In genomic region chr10:14196785-14197184, GRCm38 (mm10) we compare ENCODE assay signal across 17 mouse cellular contexts.
"Had no signal": no experiment of that assay in that cellular context is flagged by ENCODE, and none has a peak within 500 bp of the region (broad histone marks: within the 10 kb centered on the region; RNA-seq: fewer than 3 reads in every experiment).

No protein-coding gene starts in this region.

- ATAC-seq: liver, postnatal 0 days; lung, postnatal 0 days had no signal

- H3K9ac ChIP-seq: kidney, embryonic 15.5 days; limb, embryonic 12.5 days; limb, embryonic 15.5 days; liver, embryonic 14.5 days; liver, postnatal 0 days; lung, embryonic 14.5 days; midbrain, embryonic 12.5 days; midbrain, embryonic 15.5 days; neural tube, embryonic 12.5 days; neural tube, embryonic 15.5 days had no signal

- H3K4me3 ChIP-seq: kidney, embryonic 15.5 days; limb, embryonic 12.5 days; limb, embryonic 15.5 days; midbrain, embryonic 12.5 days; midbrain, embryonic 15.5 days; neural tube, embryonic 12.5 days; neural tube, embryonic 15.5 days had no signal

- H3K4me1 ChIP-seq: limb, embryonic 12.5 days had no signal

- H3K27me3 ChIP-seq: kidney, embryonic 15.5 days; limb, embryonic 15.5 days; midbrain, embryonic 12.5 days; midbrain, embryonic 15.5 days; neural tube, embryonic 12.5 days; neural tube, embryonic 15.5 days had no signal

- H3K27ac ChIP-seq: kidney, embryonic 15.5 days; limb, embryonic 12.5 days; limb, embryonic 15.5 days; liver, embryonic 14.5 days; macrophage; midbrain, embryonic 15.5 days; neural tube, embryonic 12.5 days; neural tube, embryonic 15.5 days had no signal

- H3K4me2 ChIP-seq: limb, embryonic 12.5 days; limb, embryonic 15.5 days; liver, embryonic 11.5 days; lung, embryonic 14.5 days; midbrain, embryonic 12.5 days; neural tube, embryonic 12.5 days; neural tube, embryonic 15.5 days had no signal

- DNase-seq: kidney, adult 2 months; kidney, postnatal 14 days; left cerebral cortex, postnatal 4 days; liver, postnatal 0 days; thymus, postnatal 4 days had no signal

- H3K9me3 ChIP-seq: kidney, embryonic 15.5 days; limb, embryonic 12.5 days; limb, embryonic 15.5 days; midbrain, embryonic 12.5 days; midbrain, embryonic 15.5 days; neural tube, embryonic 12.5 days; neural tube, embryonic 15.5 days had no signal

- H3K36me3 ChIP-seq: kidney, embryonic 15.5 days; limb, embryonic 12.5 days; limb, embryonic 15.5 days; midbrain, embryonic 12.5 days; midbrain, embryonic 15.5 days; neural tube, embryonic 12.5 days; neural tube, embryonic 15.5 days had no signal
